Mouse (Mus musculus): Measurements from ENCODE around the gene Rimbp3.
"Not testable (repeated sequence)": the region's sequence is repeated elsewhere in the genome, so short reads cannot be mapped to it uniquely, and the experiment has no call there.

Gene Rimbp3

DNA sequence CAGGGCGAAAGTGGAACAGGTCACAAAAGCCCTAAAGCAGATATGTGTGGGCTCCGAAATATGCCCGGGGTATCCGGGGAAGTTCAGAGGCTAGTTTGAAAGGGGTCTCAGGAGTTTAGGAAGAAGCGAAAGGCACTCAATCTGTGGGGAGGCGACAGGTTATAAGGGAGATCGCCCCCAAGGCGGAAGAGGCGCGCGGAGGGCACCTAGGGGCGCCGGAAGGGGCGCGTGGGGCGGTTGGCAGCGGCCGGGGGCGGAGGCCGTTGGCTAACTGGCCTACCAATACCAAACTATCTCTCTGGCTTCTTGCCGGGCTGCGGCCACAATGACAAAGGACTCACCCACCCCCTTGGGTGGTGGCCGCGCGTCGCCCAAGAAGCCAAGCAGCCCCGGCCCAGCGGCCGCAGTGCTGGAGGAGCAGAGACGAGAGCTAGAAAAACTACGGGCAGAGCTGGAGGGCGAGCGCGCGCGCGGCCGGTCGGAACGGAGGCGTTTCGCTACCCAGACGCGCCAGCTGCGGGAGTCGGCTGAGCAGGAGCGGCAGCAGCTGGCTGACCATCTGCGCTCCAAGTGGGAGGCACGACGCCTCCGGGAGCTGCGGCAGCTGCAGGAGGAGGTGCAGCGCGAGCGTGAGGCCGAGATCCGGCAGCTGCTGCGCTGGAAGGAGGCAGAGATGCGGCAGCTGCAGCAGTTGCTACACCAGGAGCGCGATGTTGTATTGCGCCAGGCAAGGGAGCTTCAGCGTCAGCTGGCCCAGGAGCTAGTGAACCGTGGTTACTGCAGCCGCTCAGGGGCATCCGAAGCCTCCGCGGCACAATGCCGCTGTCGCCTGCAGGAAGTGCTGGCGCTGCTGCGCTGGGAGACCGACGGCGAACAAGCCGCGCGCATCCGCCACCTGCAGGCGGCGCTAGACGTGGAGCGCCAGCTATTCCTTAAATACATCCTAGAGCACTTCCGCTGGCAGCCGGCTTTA lies at the start of gene Rimbp3:
TSS of gene Rimbp3 (plus strand) at position 215 of the 973 bp plus-strand sequence.
- peak; percentile 87 to 92 for DNase-seq

DNA sequence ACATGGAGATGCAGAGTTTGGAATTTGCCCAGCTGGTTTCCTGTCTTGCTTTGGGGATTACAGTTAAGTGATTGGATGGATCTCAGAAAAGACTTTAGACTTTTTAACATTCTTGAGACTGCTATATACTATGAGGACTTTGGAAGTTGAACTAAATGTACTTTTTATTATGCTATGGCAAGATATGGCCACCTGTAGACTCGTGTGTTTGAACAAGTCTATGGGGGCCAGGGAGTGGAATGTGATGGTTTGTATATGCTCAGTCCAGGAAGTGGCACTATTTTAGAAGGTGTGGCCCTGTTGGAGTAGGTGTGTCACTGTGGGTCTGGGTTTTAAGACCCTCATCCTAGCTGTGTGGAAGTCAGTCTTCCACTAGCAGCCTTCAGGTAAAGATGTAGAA lies 42.9 kb upstream of the Rimbp3 start:
- DNase-seq = not testable (repeated sequence)

DNA sequence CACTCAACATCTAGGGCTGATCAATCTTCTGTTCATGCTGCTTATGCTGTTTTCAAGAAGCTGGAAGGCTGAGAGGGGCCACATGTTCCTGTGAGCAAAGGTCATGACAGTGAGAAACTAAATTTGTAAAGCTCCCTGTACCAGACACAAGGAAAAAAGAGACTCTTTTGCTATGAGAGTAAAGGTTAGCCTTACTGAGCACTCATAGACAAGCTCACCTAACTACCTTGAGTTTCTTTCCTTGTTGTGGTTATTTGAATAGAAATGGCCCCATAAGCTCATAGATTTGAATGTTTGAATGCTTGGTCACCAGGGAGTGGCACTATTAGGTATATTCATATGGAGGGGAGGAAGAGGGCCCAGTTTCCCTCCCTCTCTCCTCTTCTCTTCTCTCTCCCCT lies 41.2 kb upstream of the Rimbp3 start:
- DNase-seq = no peak

DNA sequence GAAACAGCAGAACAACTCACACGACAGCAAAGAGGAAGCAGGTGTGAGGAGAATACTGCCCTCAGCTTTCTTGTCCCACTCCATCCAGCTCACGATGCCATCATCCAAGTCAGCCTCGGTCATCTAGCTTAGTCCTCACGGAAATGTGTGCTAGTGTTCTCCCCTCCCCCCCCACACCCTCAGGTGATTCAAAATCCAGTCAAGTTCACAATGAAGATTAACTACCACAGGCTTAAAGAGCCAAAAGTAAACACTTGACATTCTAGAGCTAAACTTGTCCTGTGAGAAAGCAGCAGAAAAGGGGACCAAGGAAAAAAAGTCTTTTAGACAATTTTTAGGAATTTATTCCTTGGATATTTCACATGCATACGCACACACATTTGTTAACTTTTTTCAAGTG lies 40.4 kb upstream of the Rimbp3 start:
- no peak for DNase-seq

DNA sequence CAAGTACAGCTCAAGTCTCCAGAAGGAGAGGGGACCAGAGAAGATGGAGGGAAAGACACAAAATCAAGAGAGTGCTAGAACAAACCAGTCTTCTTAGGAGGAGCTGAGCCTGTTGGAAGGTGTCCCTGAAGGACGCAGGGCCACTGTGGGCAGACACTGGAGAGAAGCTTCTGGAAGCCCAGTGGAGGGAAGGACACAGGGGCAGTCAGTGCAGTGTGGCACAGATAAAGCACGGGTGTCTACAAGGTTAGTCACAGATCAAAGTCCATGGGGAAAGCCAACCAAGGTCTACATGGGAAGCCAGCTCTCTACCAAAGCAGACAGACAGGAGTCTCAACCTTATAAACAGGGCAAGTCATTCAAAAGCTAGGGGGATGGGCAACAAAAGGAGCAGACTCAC lies 32.6 kb upstream of the Rimbp3 start:
- no peak for DNase-seq

DNA sequence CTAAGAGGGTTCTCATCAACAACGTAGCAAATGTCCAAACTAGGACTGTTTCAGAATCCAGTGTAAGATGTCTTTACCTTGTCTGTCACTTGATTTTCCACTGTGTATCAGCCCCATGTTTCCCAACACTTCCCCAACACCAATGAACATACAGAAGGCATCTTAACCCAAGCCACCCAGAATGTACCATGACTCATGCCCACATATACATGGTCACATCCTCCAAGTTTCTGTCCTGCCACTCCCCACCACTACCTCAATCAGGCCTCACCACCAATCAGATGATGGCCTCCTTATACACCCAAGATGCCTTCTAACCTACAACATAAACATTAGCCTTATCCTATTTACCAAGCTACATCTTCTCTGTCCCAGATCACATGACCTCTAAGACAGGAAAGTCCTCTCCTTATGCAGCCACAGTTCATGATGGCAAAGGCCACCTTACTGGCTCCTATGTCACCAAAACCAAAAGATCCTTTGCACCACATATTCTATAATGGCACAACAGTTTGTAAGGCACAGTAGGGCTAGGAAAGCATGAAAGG lies 30.7 kb upstream of the Rimbp3 start:
- DNase-seq = no peak

DNA sequence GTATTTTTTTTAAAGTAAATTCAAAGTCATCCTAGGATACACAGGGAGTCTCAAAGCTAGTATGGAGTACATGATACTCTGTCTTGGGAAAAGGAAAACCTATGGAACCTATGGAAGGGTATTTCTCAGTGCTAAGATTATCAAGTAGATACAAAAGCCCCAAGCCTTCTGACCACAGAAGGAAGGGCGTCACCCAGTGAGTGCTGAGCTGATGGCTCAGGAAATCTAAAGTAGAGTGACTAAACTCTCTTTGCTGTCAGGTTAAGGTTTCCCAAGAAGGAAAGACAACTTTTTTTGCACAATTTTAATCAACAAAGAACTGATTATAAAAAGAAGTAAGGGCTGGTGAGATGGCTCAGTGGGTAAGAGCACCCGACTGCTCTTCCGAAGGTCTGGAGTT lies 28.7 kb upstream of the Rimbp3 start:
- DNase-seq = no peak

DNA sequence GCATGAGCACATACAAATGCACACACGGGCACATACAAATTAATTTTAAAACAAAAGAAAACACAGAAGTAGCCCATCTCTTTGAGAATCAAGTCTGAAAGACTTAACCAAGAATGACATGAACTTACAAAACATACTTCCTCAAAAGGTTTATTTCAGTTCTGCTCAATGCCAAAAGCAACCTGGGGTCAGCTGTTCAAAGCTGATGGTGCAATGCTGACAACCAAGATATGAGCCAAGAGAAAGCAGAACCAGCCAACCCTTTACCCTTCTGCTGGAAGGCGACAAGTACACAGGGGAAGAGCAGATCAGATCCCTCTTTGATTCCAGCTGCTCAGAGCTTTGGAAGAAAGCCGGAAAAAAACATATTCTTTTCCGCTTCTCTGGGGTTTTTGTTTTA lies 27.0 kb upstream of the Rimbp3 start:
- DNase-seq = peak in 1 of 2 experiments; percentile 13

DNA sequence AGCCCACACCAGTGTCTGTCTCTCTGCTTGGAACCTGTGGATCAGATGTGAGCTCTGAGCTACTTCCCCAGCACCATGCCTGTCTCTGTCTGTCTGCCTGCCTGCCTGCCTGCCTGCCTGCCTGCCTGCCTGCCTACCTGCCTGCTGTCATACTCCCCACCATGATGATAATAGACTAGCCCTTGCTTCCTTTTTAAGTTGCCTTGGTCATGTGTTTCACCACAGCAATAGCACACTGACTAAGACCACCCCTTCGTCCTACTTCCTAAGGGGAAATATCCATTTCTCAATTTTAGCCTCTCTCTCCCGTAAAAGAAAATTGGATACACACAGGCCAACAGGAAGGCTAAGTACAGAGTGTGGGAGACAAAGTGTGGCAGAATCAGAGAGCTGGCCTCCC lies 26.3 kb upstream of the Rimbp3 start:
- DNase-seq = no peak

DNA sequence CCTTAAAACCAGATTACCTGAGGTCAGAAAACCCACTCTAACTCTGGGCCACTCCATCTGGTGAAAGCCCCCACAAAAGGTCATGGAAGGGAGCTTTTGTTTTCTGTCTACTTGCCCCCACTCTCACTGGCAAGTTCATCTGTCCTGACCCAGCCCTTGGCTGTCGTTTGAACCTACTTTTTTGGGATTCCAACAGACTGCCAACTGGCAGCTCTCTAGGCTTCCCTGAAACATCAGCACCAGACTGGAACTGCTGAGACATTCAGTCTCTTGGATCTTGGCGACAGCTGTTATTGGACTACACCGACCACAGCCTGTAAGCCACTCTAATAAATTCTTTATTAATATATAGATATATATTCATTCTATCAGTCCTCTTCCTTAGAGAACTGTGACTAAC lies 25.4 kb upstream of the Rimbp3 start:
- no peak for DNase-seq

DNA sequence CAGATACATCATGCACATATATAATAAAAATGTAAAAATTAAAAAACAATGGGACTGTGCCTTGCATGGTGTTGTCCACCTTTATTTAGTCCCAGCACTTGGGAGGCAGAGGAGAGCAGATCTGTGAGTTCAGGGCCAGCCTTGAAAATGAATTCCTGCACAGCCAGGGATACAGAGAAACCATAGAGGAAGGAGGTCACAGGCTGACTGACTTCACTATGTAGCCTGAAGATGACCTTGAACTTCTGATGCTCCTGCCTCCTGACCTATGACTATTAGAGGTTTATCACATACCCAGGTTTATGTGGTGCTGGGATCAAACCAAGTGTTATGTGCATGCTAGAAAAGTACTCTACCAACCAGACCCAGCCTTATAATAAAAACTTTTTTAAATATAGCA lies 22.9 kb upstream of the Rimbp3 start:
- no peak for DNase-seq

DNA sequence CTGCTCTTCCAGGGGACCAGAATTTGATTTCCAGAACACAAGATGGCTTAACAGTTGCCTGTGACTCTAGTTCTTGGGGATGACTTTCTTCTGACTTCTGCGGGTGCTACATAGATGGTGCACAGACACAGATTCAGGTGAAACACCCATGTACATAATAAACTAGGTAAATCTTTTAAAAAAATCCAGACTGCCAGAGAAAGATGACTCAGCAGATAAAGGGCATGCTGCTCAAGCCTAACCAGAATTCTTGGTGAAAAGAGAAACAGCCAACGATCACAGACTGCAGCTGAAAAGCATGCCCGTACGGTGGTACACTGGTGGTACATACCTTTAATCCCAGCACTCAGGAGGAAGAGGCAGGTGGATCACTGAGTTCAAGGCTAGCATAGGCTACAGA lies 14.6 kb upstream of the Rimbp3 start:
- no peak for DNase-seq

DNA sequence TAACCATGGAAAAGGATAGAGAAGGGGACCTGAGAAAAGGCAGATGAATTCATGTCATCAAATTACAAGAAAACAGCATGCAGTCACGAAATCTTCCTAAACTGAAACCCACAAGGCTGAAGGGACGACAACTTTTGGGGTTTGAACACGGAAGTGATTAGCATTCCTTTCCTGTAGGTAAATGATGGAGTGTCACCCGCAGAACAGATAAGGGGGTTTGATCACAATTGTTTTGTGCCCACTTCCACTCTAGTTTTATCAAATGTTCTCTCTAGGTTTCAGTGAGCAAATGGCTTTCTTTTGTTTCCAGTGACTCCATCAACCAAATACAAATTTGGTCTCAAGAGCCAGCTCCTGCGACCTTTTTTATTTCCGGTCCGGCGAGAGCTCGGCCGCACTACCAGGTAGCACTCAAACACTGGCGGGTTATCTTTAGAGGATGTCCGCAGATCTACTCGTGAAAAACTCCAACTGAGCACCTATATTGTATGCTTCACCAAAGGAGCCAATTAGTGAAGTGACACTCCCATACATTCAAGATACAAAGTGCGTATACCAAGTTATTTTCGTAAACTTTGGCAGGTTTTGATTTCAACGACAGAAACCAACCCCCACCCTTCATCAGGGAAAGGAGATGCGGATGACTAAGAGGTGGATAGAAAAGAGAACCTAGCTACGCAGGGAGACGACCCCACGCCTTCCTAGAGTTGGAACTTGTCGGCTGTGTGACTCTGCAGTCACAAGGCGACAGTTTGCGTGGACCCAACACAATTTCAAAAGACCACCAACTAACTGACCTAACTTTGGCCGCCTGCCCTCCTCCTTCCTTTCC lies 8.1 kb upstream of the Rimbp3 start:
- DNase-seq = no peak

DNA sequence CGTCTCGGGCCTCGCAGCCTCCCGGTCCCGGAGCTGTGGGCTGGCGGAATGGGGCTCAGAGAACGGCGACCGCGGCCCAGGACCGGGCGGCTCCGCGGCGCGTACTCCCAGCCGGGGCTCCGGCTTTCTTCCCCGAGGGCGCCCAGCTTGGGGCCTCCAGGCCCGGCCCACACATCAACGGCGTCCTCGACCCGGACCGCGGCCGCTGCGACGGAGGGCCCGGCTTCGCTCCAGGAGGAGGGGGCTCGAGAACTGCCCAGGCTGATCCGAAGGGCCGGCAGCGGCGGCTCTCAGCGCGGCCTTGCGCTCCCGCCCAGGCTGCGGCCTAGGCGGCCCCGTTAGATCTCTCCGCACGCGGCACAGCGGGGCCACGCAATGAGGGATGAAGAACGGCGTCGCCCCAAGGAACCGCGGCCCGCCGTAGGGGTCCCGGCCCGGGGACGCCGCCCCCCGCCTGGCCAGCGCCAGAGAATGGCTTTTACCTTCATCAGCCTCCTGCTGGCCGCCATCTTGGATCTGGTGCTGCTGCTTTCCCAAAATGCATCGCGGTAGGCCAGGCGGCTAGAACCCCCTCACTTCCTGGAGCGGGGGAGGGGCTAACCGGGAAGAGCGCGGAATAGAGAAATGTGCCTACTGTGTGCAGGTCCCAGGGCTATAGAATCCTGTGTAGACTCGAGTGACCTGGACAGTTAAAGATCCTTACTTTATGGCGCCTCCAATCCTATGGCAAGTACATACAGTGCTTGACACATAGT lies 7.3 kb upstream of the Rimbp3 start:
- DNase-seq = peak; percentile 88 to 89

DNA sequence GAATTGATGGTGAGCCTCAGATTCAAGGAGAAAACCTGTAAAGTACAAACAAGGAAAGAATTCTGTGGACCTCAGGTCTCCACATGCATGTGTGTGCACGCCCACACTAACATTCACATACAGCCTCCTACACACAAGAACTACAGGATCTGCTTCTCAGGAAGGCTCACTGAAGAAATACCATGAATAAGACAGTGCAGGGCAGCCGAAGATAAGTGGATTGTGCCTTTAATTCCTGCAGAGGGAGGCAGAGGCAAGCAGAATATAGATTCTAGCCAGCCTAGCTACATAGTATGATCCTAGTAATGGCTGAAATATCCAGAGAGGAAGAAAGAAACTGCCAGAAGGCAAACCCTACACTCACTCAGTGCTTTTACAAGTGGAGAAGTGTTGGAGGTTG lies 6.4 kb upstream of the Rimbp3 start:
- no peak for DNase-seq

DNA sequence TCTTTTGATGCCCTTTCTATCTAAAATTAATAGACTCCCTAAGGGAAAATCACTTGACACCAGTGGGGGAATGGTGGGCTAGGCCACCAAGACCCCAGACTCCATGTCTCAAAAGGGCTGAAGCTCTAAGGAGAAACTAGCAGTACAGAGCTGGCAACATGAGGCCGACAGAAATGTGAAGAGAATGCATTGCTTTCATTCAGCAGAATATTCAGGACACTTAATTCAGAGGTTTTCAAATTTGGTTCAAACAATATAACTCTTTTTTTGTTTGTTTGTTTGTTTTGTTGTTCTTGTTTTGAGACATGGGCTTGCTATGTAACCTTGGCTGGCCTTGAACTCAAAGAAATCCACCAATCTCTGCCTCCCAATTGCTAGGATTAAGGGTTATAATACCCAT lies 5.9 kb upstream of the Rimbp3 start, which contains the start of gene Ube2l3:
TSS of gene Ube2l3 (minus strand) at position 101 of the 400 bp plus-strand sequence.
- no peak for DNase-seq

DNA sequence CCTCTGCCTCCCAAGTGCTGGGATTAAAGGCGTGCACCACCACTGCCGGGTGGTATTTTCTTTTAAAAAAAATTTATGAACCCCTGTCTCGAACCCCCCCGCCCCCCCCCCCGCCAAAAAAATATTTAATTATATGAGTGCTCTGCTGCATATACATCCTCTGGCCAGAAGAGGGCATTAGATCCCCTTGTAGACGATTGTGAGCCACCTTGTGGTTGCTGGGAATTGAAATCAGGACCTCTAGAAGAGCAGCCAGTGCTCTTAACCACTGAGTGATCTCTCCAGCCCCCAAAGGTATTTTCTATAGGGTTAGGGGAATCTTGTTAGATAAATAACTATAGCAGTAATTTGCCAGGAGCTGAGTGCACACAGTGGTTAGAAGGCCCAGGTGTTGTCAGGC lies 3.4 kb upstream of the Rimbp3 start:
- peak; percentile 21 to 29 for DNase-seq

DNA sequence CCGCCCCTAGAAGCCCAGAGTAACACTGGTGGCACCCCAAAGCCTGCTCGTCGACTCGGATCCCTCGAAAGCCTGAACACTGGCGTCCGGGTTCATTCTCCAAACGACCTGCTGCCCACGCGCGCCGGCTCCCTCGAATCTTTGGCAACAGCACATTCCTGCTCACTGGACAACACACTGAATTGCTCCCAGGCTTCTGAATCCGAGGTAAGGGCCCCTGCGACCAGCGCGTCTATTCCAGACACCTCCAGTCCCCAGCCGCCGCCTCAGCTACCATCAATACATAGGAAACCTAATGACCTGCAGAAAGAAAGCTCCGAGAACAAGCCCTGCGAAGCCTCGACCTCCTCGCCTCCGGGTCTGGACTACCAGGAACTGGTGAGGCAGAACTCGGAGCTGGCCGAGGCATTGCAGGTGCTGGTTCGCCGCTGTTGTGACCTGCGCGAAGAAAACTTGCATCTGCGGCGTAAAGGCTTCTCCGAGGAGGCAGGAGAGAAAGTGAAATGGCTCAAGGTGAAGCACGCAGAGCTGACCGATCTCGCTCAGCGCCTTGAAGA lies 1.1 kb downstream of the Rimbp3 start:
- no peak for DNase-seq

DNA sequence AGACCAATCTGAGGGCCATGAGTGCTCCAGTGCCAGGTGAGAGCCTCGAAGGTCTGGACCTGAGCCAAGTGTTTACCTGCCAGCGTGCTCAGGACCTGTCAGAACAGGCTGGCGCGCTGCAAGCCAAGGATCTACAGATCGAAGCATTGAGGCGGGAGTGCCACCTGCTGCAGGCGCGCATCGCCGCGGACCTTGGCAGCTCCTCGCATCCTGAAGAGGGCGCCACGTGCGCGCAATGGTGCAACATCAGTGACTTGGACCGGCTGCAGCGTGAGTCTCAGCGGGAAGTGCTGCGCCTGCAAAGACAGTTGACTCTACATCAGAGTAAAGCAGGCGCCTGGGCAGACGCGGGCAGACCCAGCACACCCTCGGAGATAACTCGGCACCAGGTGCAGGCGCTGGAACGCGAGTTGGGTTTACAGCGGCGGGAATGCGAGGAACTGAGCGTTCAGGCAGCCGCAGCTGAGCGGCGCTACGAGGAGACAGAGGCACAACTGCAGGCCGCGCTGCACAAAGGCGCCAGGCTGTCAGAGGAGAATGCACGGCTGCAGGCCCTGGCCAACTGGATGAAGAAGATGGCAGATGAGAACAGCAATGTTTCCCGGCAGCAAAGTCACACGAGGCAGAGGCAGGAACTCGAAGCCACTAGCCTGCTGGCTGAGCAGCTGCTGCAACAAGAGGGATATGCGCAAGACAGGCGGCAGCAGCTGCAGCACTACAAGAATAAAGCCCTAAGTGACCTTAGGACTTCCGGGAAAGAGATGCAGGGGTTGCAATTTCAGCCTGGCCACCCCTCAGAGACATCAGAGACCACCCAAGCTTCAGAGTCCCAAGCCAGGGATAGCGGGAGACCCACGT lies 1.8 kb downstream of the Rimbp3 start:
- peak; percentile 95 to 97 for DNase-seq

DNA sequence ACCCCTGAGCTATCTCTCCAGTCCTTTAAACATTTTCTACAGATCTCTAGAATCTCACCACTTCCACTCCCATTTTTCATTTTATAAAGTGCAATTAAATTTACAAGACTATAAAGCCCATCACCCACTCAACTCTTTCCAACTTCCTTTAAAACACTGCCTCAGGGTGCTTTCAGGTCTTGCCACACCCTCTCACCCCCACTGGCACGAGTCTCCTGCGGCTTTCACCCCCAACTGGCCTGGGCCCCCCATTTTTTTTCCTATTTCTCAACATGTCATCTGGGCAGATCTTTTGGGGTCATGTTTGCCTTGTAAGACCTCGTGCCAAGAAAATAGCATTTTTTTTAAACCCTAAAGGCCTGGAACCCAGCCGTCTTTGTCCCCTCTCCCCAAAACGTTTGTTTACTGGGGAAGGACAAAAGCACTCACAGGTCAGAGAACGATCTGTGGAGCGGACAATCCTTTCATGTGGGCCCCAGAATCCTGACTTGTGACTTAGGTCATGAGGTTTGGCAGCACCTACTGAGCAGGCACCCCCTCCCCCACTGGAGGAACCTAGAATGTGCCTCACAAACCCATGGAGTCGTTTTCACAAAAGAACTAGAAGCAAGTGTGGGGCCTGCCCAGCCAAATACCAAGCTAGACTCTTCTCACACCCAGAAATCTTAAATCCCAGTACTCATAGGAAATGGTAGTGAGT lies 8.7 kb downstream of the Rimbp3 start:
- no peak for DNase-seq

Data from cerebellum, postnatal 14 days (tissue).